Mouse (Mus musculus) testis, adult 2 months (tissue): ENCODE data around the gene Klhl1.

Source experiments
- CTCF ChIP-seq: fragments of 200-500 bp; IDR thresholded peaks from 2 replicates; pipeline ENCODE4 v1.5.1; 2012; ENCODE audit warnings: low read depth, mild to moderate bottlenecking, inconsistent platforms, low read length, moderate library complexity; ENCODE audit not compliant: control insufficient read depth, insufficient read depth, insufficient replicate concordance
- POLR2A ChIP-seq: fragments of 200-500 bp; IDR thresholded peaks from 2 replicates; pipeline ENCODE4 v1.6.1; 2012; ENCODE audit warnings: low read depth, mild to moderate bottlenecking, inconsistent platforms, low read length, moderate library complexity; ENCODE audit not compliant: control insufficient read depth

- TF ChIP-seq POLR2A (no peak), CTCF (no peak)
Observed at GRCm38 (mm10) chr14:96499936-96500335, 19.0 kb downstream of the Klhl1 start.
